Mouse (Mus musculus) forebrain, embryonic 16.5 days (tissue): ENCODE results near the gene Hnrnpa3. TPM values are rescaled to one million over a fixed set of nuclear protein-coding genes. Genes with fewer than 3 reads are reported as not detected.

ENCODE experiments used
- microRNA-seq: library from miRNA; unstranded; fragments of <30 nt; microRNA quantifications from one replicate; pipeline ENCODE4, GENCODE M21; 2017
- polyA plus RNA-seq: library from polyadenylated mRNA; unstranded; fragments of >200 nt; fragmentation: Nextera tagmentation; extraction: Ambion mirVana; gene quantifications from 2 replicates; pipeline ENCODE4 v1.2.1, GENCODE M21; 2015

The Hnrnpa3 gene
- polyA plus RNA-seq, 1 experiment from 2014 or later = 266 TPM

Small RNA genes lying within 50 kb of the gene (microRNA-seq; reads per million reads assigned to microRNA genes)
- not detected for gene Gm24574

Other genes starting within 250 kb of the Hnrnpa3 start
- 12.7 and 16.1 TPM in 2 replicates for gene Nfe2l2, start 45.4 kb downstream of the Hnrnpa3 start, polyA plus RNA-seq
- gene Agps, start 172.9 kb downstream of the Hnrnpa3 start, polyA plus RNA-seq = 26.2 and 26.8 TPM in 2 replicates